Mouse (Mus musculus): Measurements from ENCODE around the gene Baz2b. TPM values are rescaled to one million over a fixed set of nuclear protein-coding genes. Genes with fewer than 3 reads are reported as not detected.
"Not testable (repeated sequence)": the region's sequence is repeated elsewhere in the genome, so short reads cannot be mapped to it uniquely, and the experiment has no call there.

Gene Baz2b
- polyA plus RNA-seq, 1 experiment from 2014 or later, result 19.7 TPM

DNA sequence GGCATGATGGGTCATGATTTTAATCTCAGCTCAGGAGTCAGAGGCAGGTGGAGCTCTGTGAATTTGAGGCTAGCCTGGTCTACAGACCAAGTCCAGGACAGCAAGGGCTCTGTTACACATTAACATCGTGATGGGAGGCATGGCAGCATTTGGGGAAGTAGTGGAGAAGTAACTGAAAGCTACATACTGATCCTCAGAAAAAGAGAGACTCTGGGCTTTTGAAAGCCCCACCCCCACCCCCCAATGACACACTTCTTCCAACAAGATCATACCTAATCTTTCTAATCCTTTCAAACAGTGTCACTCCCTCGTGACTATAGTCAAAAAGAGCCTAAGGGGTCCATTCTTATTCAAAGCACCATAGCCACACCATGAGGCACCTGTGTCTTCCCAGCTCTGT, 73.8 kb downstream of the Baz2b start:
- WGBS (ENCODE audit: insufficient replicate concordance), result 49% methylated on average over 2 of the region's 2 CpGs

DNA sequence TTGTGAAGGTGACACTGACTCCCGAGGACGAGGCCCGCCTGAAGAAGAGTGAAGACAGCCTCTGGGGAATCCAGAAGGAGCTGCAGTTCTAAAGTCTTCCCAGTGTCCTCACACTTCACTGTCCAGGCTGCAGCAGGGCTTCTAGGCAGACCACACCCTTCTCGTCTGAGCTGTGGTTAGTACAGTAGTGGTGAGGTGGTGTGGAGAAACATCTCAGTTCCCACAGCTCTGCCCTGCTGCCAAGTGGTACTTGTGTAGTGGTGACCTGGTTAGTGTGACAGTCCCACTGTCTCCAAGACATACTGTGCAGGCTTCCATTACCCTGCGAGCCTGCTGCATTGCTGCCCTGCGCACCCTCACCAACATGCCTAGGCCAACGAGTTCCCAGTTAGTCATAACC, 74.7 kb downstream of the Baz2b start:
- not testable (repeated sequence) for H3K4me3 ChIP-seq (ENCODE audit: low read depth, low read length); H3K9me3 ChIP-seq (ENCODE audit: low read length); H3K4me2 ChIP-seq (ENCODE audit: low read depth, low read length); DNase-seq; H3K4me1 ChIP-seq (ENCODE audit: insufficient read depth); ATAC-seq; H3K27me3 ChIP-seq (ENCODE audit: insufficient read depth, low read length); H3K9ac ChIP-seq (replicated peaks); H3K36me3 ChIP-seq (replicated peaks; ENCODE audit: insufficient read depth, low read length); H3K27ac ChIP-seq (ENCODE audit: low read depth)
- WGBS (ENCODE audit: insufficient replicate concordance), result 83% methylated on average over 7 of the region's 7 CpGs

More for the DNA sequence above, 73.8 kb downstream of the Baz2b start:
- Histone ChIP-seq H3K27ac (ENCODE audit: low read depth) (no peak overlapping the region), H3K9ac (replicated peaks) (no peak overlapping the region), H3K9me3 (ENCODE audit: low read length) (no peaks in the 10 kb centered on the region), H3K36me3 (replicated peaks; ENCODE audit: insufficient read depth, low read length) (no peaks in the 10 kb centered on the region), H3K4me1 (ENCODE audit: insufficient read depth) (peaks cover 10% of the 10 kb centered on the region; the same call in 1 of the 2 replicates), H3K4me3 (ENCODE audit: low read depth, low read length) (no peak overlapping the region), H3K27me3 (ENCODE audit: insufficient read depth, low read length) (no peaks in the 10 kb centered on the region), H3K4me2 (ENCODE audit: low read depth, low read length) (no peak overlapping the region)
- TF ChIP-seq CTCF (IDR thresholded peaks at IDR 0.05; ENCODE audit: low read depth), result no peak
- TF ChIP-seq EP300 (IDR thresholded peaks at IDR 0.05; ENCODE audit: low read depth), result no peak
- no peak for ATAC-seq
- no peak for DNase-seq

DNA sequence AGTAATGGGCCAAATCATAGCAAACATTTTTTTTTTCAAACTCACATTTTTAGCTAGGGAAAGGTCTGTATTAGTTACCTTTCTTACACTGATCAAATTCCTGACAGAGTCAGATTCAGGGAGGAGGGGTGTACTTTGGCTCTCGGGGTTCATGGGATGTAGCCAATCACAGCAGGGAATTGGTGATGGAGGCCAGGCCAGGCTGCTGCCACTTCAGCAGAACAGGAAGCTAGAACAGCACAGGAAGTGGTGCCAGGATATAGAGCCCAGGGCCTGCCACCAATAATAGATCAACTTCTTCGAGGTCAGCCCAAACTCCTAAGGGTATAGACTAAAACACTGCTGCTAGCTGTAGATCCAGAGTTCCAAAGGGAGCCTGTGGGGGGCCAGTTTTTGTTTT, 76.6 kb downstream of the Baz2b start:
- Histone ChIP-seq H3K9me3 (ENCODE audit: low read length) (no peaks in the 10 kb centered on the region), H3K4me3 (ENCODE audit: low read depth, low read length) (no peak overlapping the region), H3K9ac (replicated peaks) (no peak overlapping the region), H3K4me2 (ENCODE audit: low read depth, low read length) (no peak overlapping the region), H3K36me3 (replicated peaks; ENCODE audit: insufficient read depth, low read length) (no peaks in the 10 kb centered on the region), H3K27ac (ENCODE audit: low read depth) (no peak overlapping the region), H3K4me1 (ENCODE audit: insufficient read depth) (no peaks in the 10 kb centered on the region; the same call in 1 of the 2 replicates), H3K27me3 (ENCODE audit: insufficient read depth, low read length) (no peaks in the 10 kb centered on the region)
- DNase-seq, result no peak
- ATAC-seq, result no peak
- 46% methylated on average over 2 of the region's 2 CpGs for WGBS (ENCODE audit: insufficient replicate concordance)
- no peak for TF ChIP-seq CTCF (IDR thresholded peaks at IDR 0.05; ENCODE audit: low read depth)
- no peak for TF ChIP-seq EP300 (IDR thresholded peaks at IDR 0.05; ENCODE audit: low read depth)

DNA sequence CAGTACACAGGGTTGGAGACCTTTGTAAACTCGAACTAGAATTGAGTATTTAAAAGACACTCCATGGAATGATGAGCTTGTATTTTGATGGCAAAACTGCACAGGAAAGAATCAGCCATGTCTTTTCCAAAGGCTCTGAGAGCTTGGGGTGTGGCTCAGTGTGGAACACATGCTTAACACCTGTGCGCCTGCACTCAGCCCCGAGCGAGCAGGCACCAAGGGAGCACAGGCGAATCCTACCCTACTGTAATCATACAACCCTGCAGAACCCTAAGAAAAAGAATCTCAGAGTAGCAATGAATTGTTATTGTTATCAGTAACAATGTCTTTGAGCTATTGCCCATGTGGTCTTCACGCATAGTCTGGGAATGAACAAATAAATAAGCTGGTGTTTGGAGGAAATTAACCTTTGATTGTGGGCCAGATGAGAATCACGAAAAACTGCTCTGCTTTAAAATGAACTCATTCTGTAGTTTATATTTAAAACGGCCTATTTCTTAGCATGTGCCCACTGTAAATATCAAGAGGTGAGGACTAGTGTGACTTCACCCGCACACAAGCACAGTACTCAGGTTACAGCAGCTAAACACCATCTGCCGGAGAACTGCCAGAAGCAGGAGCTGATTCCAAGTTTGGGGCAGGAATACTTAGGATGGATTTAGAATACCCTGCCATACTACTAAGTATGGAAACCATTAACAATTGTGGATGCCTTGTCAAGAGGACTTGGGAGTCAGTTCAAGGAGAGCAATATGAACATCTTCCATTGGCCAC, 77.2 kb downstream of the Baz2b start:
- Histone ChIP-seq H3K9me3 (ENCODE audit: low read length) (no peaks in the 10 kb centered on the region), H3K4me1 (ENCODE audit: insufficient read depth) (no peaks in the 10 kb centered on the region; the same call in 1 of the 2 replicates), H3K9ac (replicated peaks) (no peak overlapping the region), H3K27ac (ENCODE audit: low read depth) (no peak overlapping the region), H3K27me3 (ENCODE audit: insufficient read depth, low read length) (no peaks in the 10 kb centered on the region), H3K36me3 (replicated peaks; ENCODE audit: insufficient read depth, low read length) (no peaks in the 10 kb centered on the region), H3K4me3 (ENCODE audit: low read depth, low read length) (no peak overlapping the region), H3K4me2 (ENCODE audit: low read depth, low read length) (no peak overlapping the region)
- ATAC-seq, result no peak
- no peak for DNase-seq
- TF ChIP-seq CTCF (IDR thresholded peaks at IDR 0.05; ENCODE audit: low read depth) (no peak), EP300 (IDR thresholded peaks at IDR 0.05; ENCODE audit: low read depth) (no peak)
- 78% methylated on average over 10 of the region's 10 CpGs for WGBS (ENCODE audit: insufficient replicate concordance)

DNA sequence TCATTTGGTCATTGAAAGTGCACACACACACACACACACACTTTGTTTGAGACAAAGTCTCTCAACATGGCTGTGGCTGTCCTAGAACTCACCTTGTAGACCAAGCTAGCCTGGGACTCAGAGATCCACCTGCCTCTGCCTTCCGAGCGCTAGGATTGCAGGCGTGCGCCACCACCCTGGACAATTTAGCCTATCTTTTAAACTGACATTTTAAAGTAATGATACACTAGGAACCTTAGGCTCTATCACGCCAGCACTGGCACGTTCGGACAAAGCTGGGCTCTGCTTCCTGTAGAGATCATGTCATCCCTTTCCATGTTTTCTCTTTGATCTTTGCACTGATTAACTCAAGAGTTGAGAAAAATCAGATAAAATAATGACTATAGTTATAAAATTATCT, 81.0 kb downstream of the Baz2b start:
- Histone ChIP-seq H3K9me3 (ENCODE audit: low read length) (no peaks in the 10 kb centered on the region), H3K4me2 (ENCODE audit: low read depth, low read length) (no peak overlapping the region), H3K9ac (replicated peaks) (no peak overlapping the region), H3K27me3 (ENCODE audit: insufficient read depth, low read length) (no peaks in the 10 kb centered on the region), H3K4me3 (ENCODE audit: low read depth, low read length) (no peak overlapping the region), H3K27ac (ENCODE audit: low read depth) (no peak overlapping the region), H3K36me3 (replicated peaks; ENCODE audit: insufficient read depth, low read length) (no peaks in the 10 kb centered on the region), H3K4me1 (ENCODE audit: insufficient read depth) (no peaks in the 10 kb centered on the region; the same call in 1 of the 2 replicates)
- ATAC-seq, result no peak
- WGBS (ENCODE audit: insufficient replicate concordance), result 93% methylated on average over 7 of the region's 7 CpGs
- no peak for DNase-seq
- TF ChIP-seq CTCF (IDR thresholded peaks at IDR 0.05; ENCODE audit: low read depth), result no peak
- no peak for TF ChIP-seq EP300 (IDR thresholded peaks at IDR 0.05; ENCODE audit: low read depth)

DNA sequence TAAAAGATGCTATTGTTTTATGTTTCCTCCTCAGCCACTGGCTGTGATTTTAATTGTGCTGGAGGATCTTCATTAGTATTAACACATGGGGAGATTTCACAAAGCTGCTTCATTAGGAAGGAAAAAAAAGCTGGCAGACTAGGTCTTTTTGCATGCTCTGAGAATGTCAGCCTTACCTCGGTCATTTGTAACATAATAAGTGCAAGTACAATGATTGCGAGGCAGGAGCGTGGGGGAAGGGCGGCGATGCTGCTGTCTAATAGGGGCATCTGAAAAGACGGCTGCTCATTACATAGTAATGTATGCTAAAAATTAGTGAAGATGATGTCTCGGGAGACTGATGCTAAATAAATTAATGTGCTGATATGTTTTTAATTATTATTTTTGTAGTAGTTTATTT, 82.8 kb downstream of the Baz2b start:
- Histone ChIP-seq H3K9me3 (ENCODE audit: low read length) (no peaks in the 10 kb centered on the region), H3K4me3 (ENCODE audit: low read depth, low read length) (0 out of 2 replicates have a peak overlapping the region, but pooled peaks have one; percentile 9), H3K4me1 (ENCODE audit: insufficient read depth) (peaks cover 9% of the 10 kb centered on the region; the same call in 1 of the 2 replicates), H3K27me3 (ENCODE audit: insufficient read depth, low read length) (no peaks in the 10 kb centered on the region), H3K4me2 (ENCODE audit: low read depth, low read length) (peak overlapping the region; percentile 75), H3K9ac (replicated peaks) (no peak overlapping the region), H3K27ac (ENCODE audit: low read depth) (no peak overlapping the region), H3K36me3 (replicated peaks; ENCODE audit: insufficient read depth, low read length) (no peaks in the 10 kb centered on the region)
- ATAC-seq (no peak), DNase-seq (peak; percentile 33)
- 65% methylated on average over 7 of the region's 7 CpGs for WGBS (ENCODE audit: insufficient replicate concordance)
- TF ChIP-seq CTCF (IDR thresholded peaks at IDR 0.05; ENCODE audit: low read depth) (no peak), EP300 (IDR thresholded peaks at IDR 0.05; ENCODE audit: low read depth) (no peak)

Data from liver, postnatal 0 days (tissue).